Mouse (Mus musculus) heart, adult 2 months (tissue): ENCODE results near the gene 9930104L06Rik. TPM values are rescaled to one million over a fixed set of nuclear protein-coding genes. Genes with fewer than 3 reads are reported as not detected.

Experiments
- DNase-seq, 2 experiments: peaks; one replicate each; pipeline ENCODE4 v3.0.0; 2021
- H3K27ac ChIP-seq: fragments of 200-600 bp; 2 replicates; pipeline ENCODE4 v1.8.1; 2022
- H3K27me3 ChIP-seq: fragments of 200-500 bp; 2 replicates; pipeline ENCODE4 v1.6.1; 2012; ENCODE audit warnings: mild to moderate bottlenecking, low read length, inconsistent platforms, mixed read lengths; ENCODE audit not compliant: control insufficient read depth, insufficient read depth
- H3K36me3 ChIP-seq: fragments of 200-500 bp; 2 replicates; pipeline ENCODE4 v1.6.1; 2012; ENCODE audit warnings: low read length, inconsistent platforms; ENCODE audit not compliant: control insufficient read depth, insufficient read depth
- H3K4me1 ChIP-seq: fragments of 200-500 bp; 2 replicates; pipeline ENCODE4 v1.6.1; 2011; ENCODE audit warnings: low read length; ENCODE audit not compliant: control insufficient read depth, insufficient read depth
- H3K4me3 ChIP-seq: fragments of 200-600 bp; 2 replicates; pipeline ENCODE4 v1.8.1; 2022
- H3K79me2 ChIP-seq: fragments of 200-500 bp; replicated peaks from 2 replicates; pipeline ENCODE4 v1.6.1; 2012; ENCODE audit warnings: mild to moderate bottlenecking, inconsistent platforms, low read length, moderate library complexity, mixed read lengths; ENCODE audit not compliant: control insufficient read depth, insufficient read depth
- H3K9ac ChIP-seq: fragments of 200-500 bp; 2 replicates; pipeline ENCODE4 v1.6.1; 2012; ENCODE audit warnings: low read depth, mild to moderate bottlenecking, control low read depth, inconsistent platforms, low read length, mixed read lengths
- CTCF ChIP-seq: fragments of 200-600 bp; IDR thresholded peaks from 2 replicates; pipeline ENCODE4 v1.8.1; 2022; ENCODE audit warnings: antibody characterized with exemption, mild to moderate bottlenecking, moderate library complexity
- EP300 ChIP-seq: fragments of 200-500 bp; IDR thresholded peaks from 2 replicates; pipeline ENCODE4 v1.6.1; 2011; ENCODE audit warnings: low read depth, low read length, control low read depth; ENCODE audit not compliant: insufficient read depth
- POLR2A ChIP-seq: fragments of 200-500 bp; IDR thresholded peaks from 2 replicates; pipeline ENCODE4 v1.6.1; 2011; ENCODE audit warnings: mild to moderate bottlenecking, low read depth, low read length, control low read depth; ENCODE audit not compliant: insufficient read depth
- WGBS: fragments of 180-500 bp; shearing (Covaris S2); methylation state at CpG from one replicate; pipeline ENCODE4 v1.1.7; 2018; 5-methylcytosine and 5-hydroxymethylcytosine counted together
- intact Hi-C: fragments of 180-260 bp; cut with DNase I; formaldehyde crosslinking; loops from one replicate; pipeline ENCODE4 v1.15.1; 2025
- polyA plus RNA-seq: library from polyadenylated mRNA; depleted of rRNA; stranded (reverse); fragments of >200 nt; gene quantifications from 2 replicates; pipeline ENCODE4 v1.2.3, GENCODE M21; 2012
- total RNA-seq, 2 experiments: library from RNA; stranded (reverse); gene quantifications; 2 replicates each; pipeline ENCODE4 v1.2.3; 2021

Gene 9930104L06Rik
- total and polyA plus RNA-seq, 3 experiments = 5.9 to 8.4 (median 6.1) TPM

DNA sequence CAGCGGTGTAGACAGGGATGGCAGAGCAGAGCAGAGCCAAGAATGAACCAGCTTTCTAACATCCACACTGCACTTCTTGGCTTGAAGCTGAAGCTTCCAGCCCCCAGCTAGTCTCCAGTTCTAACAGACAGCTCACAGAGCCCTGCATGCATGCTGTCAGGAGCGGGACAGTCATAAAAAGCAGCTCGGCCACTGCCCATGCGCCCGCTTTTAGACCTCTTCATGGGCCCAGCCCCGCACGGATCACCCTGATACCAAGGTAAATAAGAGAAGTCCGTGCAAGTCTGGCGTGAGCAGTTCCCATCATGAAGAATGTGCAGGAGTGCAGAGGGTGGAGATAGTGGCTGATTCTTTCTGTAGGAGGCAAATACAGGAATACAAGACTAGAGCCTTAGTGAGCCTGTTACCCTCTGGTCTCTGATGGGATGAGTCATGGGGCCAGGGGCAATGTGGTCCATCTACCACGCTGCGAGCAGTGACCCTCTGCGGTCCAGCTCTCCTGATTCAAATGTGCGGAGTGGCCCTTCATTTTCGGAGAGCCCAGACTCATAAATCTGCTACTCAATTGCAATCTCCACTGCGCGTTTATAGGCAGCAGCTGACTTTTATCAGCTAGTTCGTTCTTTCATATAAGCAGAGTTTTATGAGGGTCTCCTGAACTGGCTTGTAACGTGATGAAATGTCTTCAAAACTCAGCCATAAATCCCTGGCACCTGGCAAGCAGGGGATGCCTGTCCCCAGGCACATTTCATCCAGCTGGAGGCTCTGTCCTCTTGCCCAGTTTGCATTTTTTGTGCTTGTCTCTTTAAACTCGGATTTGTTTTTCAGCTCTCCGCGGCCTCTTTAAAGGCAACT lies 13.6 kb downstream of the 9930104L06Rik start:
- H3K36me3 ChIP-seq = no peaks in the 10 kb centered on the region
- no peaks in the 10 kb centered on the region for H3K4me1 ChIP-seq
- 69% methylated on average over 21 of the region's 21 CpGs for WGBS
- H3K27me3 ChIP-seq = no peaks in the 10 kb centered on the region
- H3K4me3 ChIP-seq = no peak overlapping the region
- DNase-seq = no peak
- no peak overlapping the region for H3K9ac ChIP-seq
- TF ChIP-seq POLR2A (no peak), CTCF (no peak), EP300 (no peak)
- intact Hi-C loops = no loop called here
- H3K27ac ChIP-seq = no peak overlapping the region
- H3K79me2 ChIP-seq = no peaks in the 10 kb centered on the region

- Histone ChIP-seq H3K4me3 (no peak overlapping the region), H3K27me3 (no peaks in the 10 kb centered on the region), H3K9ac (no peak overlapping the region), H3K27ac (no peak overlapping the region), H3K79me2 (no peaks in the 10 kb centered on the region), H3K36me3 (no peaks in the 10 kb centered on the region), H3K4me1 (no peaks in the 10 kb centered on the region)
- intact Hi-C loops = no loop called here
- no peak for DNase-seq
- TF ChIP-seq EP300 (no peak), POLR2A (no peak), CTCF (no peak)
- 31% methylated on average over 10 of the region's 10 CpGs for WGBS
These were observed 14.2 kb downstream of the 9930104L06Rik start for GRCm38 (mm10) chr4:124951036-124951433.

DNA sequence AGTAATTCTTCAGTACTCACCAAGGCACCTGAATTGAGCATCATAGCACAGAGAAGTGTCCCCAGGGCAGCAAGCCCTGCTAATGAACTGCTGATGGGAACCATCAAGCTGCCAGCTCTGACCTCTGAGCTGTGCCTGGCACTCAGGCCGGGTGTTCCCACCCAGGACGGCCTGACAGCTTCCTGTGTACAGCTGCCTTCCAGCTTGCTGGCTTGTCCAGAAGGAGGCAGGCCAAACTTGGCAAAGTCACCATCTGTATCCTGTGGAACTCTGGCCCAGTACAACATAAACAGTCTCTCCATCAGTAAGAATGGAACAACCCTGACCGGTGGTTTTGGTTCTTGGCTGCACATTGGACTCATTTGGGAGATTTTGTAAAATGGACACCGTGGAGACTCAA lies 16.7 kb downstream of the 9930104L06Rik start:
- TF ChIP-seq POLR2A = no peak
- TF ChIP-seq EP300 = no peak
- TF ChIP-seq CTCF = no peak
- peak in 1 of 2 experiments; percentile 13 for DNase-seq
- H3K27me3 ChIP-seq = no peaks in the 10 kb centered on the region
- no peak overlapping the region for H3K4me3 ChIP-seq
- no peak overlapping the region for H3K9ac ChIP-seq
- no peaks in the 10 kb centered on the region for H3K36me3 ChIP-seq
- no peak overlapping the region for H3K27ac ChIP-seq
- no peaks in the 10 kb centered on the region for H3K4me1 ChIP-seq
- H3K79me2 ChIP-seq = no peaks in the 10 kb centered on the region
- intact Hi-C loops = no loop called here
- WGBS = 28% methylated on average over 4 of the region's 4 CpGs

DNA sequence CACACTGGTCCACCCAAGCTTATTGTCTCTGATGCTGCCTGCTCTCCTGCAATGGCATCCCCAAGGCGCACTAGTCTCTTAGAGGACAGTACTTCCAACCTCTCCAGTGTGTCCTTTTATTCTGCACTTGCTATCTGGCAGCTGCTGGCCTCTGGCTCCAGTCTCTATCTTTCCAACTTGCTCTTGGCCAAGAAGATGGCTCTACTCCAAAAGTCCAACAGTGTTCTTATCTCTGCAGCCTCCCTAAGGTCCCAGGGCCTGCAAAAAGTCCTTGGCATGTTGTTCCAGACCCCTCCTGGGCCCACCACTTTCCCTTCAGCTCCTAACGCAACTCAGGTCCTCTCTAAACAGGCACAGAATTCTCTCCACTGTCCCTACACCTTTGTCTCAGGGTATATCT lies 20.4 kb downstream of the 9930104L06Rik start:
- no peaks in the 10 kb centered on the region for H3K79me2 ChIP-seq
- intact Hi-C loops = no loop called here
- no peak overlapping the region for H3K4me3 ChIP-seq
- H3K27me3 ChIP-seq = no peaks in the 10 kb centered on the region
- 49% methylated on average over 2 of the region's 2 CpGs for whole genome bisulfite sequencing
- TF ChIP-seq EP300 (no peak), POLR2A (no peak), CTCF (no peak)
- no peaks in the 10 kb centered on the region for H3K36me3 ChIP-seq
- H3K4me1 ChIP-seq = no peaks in the 10 kb centered on the region
- no peak overlapping the region for H3K9ac ChIP-seq
- no peak overlapping the region for H3K27ac ChIP-seq
- peak in 1 of 2 experiments; percentile 21 for DNase-seq

DNA sequence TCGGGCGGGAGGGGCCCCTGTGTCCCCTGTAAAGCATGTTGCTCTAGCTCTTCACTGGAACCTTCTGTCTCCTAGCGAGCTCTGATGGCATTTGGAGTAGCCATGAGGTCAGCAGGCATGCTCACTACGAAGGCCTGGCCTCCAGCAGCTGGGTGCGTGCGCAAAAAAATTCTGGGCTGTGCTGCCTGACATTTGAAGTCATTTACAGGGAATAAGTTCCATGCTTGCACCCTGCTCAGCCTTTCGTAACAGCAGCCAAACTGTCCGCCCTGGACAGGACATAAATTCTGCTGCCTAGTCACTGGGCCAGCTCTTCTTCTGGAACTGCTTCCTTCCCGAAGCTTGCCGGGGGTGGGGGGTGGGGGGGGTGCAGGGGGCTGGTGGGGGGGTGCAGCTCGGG lies 22.2 kb downstream of the 9930104L06Rik start:
- Histone ChIP-seq H3K27me3 (no peaks in the 10 kb centered on the region), H3K27ac (no peak overlapping the region), H3K9ac (no peak overlapping the region), H3K4me1 (no peaks in the 10 kb centered on the region), H3K4me3 (no peak overlapping the region), H3K79me2 (no peaks in the 10 kb centered on the region), H3K36me3 (no peaks in the 10 kb centered on the region)
- TF ChIP-seq POLR2A (no peak), CTCF (no peak), EP300 (no peak)
- peak; percentile 34 to 46 for DNase-seq
- intact Hi-C loops = no loop called here
- 53% methylated on average over 11 of the region's 11 CpGs for WGBS

DNA sequence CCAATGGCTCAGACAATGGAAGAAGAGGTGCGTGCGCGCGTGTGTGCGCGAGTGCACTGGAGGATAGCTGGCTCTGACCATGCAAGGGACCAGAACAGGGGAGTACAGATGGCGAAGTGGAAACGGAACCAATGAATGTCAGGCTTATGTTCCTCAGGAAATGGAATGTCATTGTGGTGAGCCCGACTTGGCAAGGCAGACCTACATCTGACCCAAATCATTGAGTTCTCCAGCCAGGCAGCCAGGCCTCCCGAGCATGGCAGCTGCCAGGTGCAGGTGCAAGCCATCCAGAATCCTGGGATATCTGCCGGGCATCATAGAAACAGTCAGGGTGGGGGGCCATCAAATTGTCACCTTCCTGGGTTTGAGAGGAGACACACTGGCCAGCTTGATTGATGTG lies 24.1 kb downstream of the 9930104L06Rik start:
- H3K27me3 ChIP-seq = no peaks in the 10 kb centered on the region
- H3K79me2 ChIP-seq = no peaks in the 10 kb centered on the region
- intact Hi-C loops = no loop called here
- DNase-seq = no peak
- no peak overlapping the region for H3K27ac ChIP-seq
- H3K36me3 ChIP-seq = no peaks in the 10 kb centered on the region
- H3K4me1 ChIP-seq = no peaks in the 10 kb centered on the region
- no peak overlapping the region for H3K9ac ChIP-seq
- H3K4me3 ChIP-seq = no peak overlapping the region
- WGBS = 74% methylated on average over 11 of the region's 11 CpGs
- TF ChIP-seq EP300 (no peak), CTCF (no peak)
